Mouse (Mus musculus): Measurements from ENCODE around the gene Mrpl50. TPM values are rescaled to one million over a fixed set of nuclear protein-coding genes. Genes with fewer than 3 reads are reported as not detected.

Mrpl50 gene
- polyA plus RNA-seq, 1 experiment from 2014 or later = 54.4 TPM

Other genes starting within 250 kb of the Mrpl50 start
- gene Acnat2, start 112.9 kb downstream of the Mrpl50 start, polyA plus RNA-seq (2015; fragmentation: Nextera tagmentation; extraction: Ambion mirVana) = 0.32 and 0.57 TPM in 2 replicates
- 0.86 and 1.1 TPM in 2 replicates for gene Acnat1, start 47.2 kb downstream of the Mrpl50 start, polyA plus RNA-seq (2015; fragmentation: Nextera tagmentation; extraction: Ambion mirVana)
- gene Baat, start 14.5 kb downstream of the Mrpl50 start, polyA plus RNA-seq (2015; fragmentation: Nextera tagmentation; extraction: Ambion mirVana) = 2.9 and 3.3 TPM in 2 replicates
- 3.5 and 3.8 TPM in 2 replicates for gene Zfp189, start 83 bp upstream of the Mrpl50 start, polyA plus RNA-seq (2015; fragmentation: Nextera tagmentation; extraction: Ambion mirVana)
- 479 and 529 TPM in 2 replicates for gene Aldob, start 28.5 kb upstream of the Mrpl50 start, polyA plus RNA-seq (2015; fragmentation: Nextera tagmentation; extraction: Ambion mirVana)
- gene Tmem246, start 76.8 kb upstream of the Mrpl50 start, polyA plus RNA-seq (2015; fragmentation: Nextera tagmentation; extraction: Ambion mirVana) = 5.6 and 6.1 TPM in 2 replicates
- gene Rnf20, start 110.9 kb upstream of the Mrpl50 start, polyA plus RNA-seq (2015; fragmentation: Nextera tagmentation; extraction: Ambion mirVana) = 13.6 and 13.7 TPM in 2 replicates
- gene Ppp3r2, start 160.9 kb upstream of the Mrpl50 start, polyA plus RNA-seq (2015; fragmentation: Nextera tagmentation; extraction: Ambion mirVana) = not detected in 2 replicates

Data from liver, embryonic 16.5 days (tissue).